14 mouse cellular contexts compared by ENCODE assay signal in genomic region chr7:81585326-81585725, GRCm38 (mm10).
"Had no signal": no experiment of that assay in that cellular context is flagged by ENCODE, and none has a peak within 500 bp of the region (broad histone marks: within the 10 kb centered on the region; RNA-seq: fewer than 3 reads in every experiment).

No protein-coding gene starts in this region.

- DNase-seq: layer of hippocampus, adult 9-11 months; layer of hippocampus, postnatal 36 days; liver, embryonic 13.5 days; lung, adult 2 months; lung, postnatal 36 days; midbrain, embryonic 14.5 days; spleen, adult 18-20 months; thymus, adult 18-20 months; thymus, postnatal 14 days had no signal

- H3K27ac ChIP-seq: limb, embryonic 12.5 days; liver, embryonic 13.5 days; neural tube, embryonic 12.5 days had no signal

- H3K9ac ChIP-seq: limb, embryonic 12.5 days; liver, embryonic 13.5 days; neural tube, embryonic 12.5 days had no signal

- ATAC-seq: hindbrain, embryonic 16.5 days; inflammation-experienced regulatory T-cells, adult 6 months; lung, postnatal 0 days had no signal

- H3K4me1 ChIP-seq: limb, embryonic 12.5 days; neural tube, embryonic 12.5 days had no signal

- H3K4me3 ChIP-seq: limb, embryonic 12.5 days; liver, embryonic 13.5 days; neural tube, embryonic 12.5 days had no signal

- H3K4me2 ChIP-seq: limb, embryonic 12.5 days; liver, embryonic 13.5 days; neural tube, embryonic 12.5 days had no signal

- H3K27me3 ChIP-seq: limb, embryonic 12.5 days; liver, embryonic 13.5 days; neural tube, embryonic 12.5 days had no signal

- H3K9me3 ChIP-seq: liver, embryonic 13.5 days; neural tube, embryonic 12.5 days had no signal
